Mouse (Mus musculus) left cerebral cortex, postnatal 14 days (tissue): ENCODE data around the gene Arfgap1. TPM values are rescaled to one million over a fixed set of nuclear protein-coding genes. Genes with fewer than 3 reads are reported as not detected.

Source experiments
- DNase-seq, 2 experiments: peaks; one replicate each; pipeline ENCODE4 v3.0.0; 2021 to 2022; ENCODE audit warnings: low spot score in 2 of 2, mixed read lengths in 1 of 2
- intact Hi-C: fragments of 180-260 bp; cut with DNase I; formaldehyde crosslinking; loops from one replicate; pipeline ENCODE4 v1.15.1; 2025
- total RNA-seq, 2 experiments: library from RNA; stranded (reverse); gene quantifications; 2 replicates each; pipeline ENCODE4 v1.2.3; 2021

The Arfgap1 gene
- total RNA-seq, 2 experiments from 2014 or later = 136 to 137 TPM

- peak in 1 of 2 experiments; percentile 79 for DNase-seq
- intact Hi-C loops = no loop called here
Measured at GRCm38 (mm10) chr2:180966092-180966882, 738 bp upstream of the Arfgap1 start.

- no peak for DNase-seq
- intact Hi-C loops = no loop called here
Measured at GRCm38 (mm10) chr2:180981133-180981532, 14.1 kb downstream of the Arfgap1 start.

- no peak for DNase-seq
- intact Hi-C loops = no loop called here
Measured at GRCm38 (mm10) chr2:180985635-180986034, 18.6 kb downstream of the Arfgap1 start.

GRCm38 (mm10) chr2:180986449-180986848 is 19.4 kb downstream of the Arfgap1 start, which contains the start of gene Col20a1:
Col20a1 (plus strand) TSS chr2:180986535.
- intact Hi-C loops = no loop called here
- no peak for DNase-seq

GRCm38 (mm10) chr2:180987001-180987400 is 20.0 kb downstream of the Arfgap1 start:
- no peak for DNase-seq
- intact Hi-C loops = no loop called here

GRCm38 (mm10) chr2:180987432-180988030 is 20.5 kb downstream of the Arfgap1 start:
- no peak for DNase-seq
- intact Hi-C loops = no loop called here

GRCm38 (mm10) chr2:180988347-180988913 is 21.4 kb downstream of the Arfgap1 start:
- intact Hi-C loops = no loop called here

GRCm38 (mm10) chr2:180988948-180989347 is 21.9 kb downstream of the Arfgap1 start:
- DNase-seq = no peak
- intact Hi-C loops = no loop called here

More at GRCm38 (mm10) chr2:180988347-180988913, 21.4 kb downstream of the Arfgap1 start:
- peak; percentile 30 to 87 for DNase-seq

- intact Hi-C loops = no loop called here
- DNase-seq = peak in 1 of 2 experiments; percentile 63
Measured at GRCm38 (mm10) chr2:180990347-180990746, 23.3 kb downstream of the Arfgap1 start.

- no peak for DNase-seq
Measured at GRCm38 (mm10) chr2:180994360-180994759, 27.3 kb downstream of the Arfgap1 start.

GRCm38 (mm10) chr2:180995457-180995856 is 28.4 kb downstream of the Arfgap1 start:
- DNase-seq = no peak
- intact Hi-C loops = no loop called here

More at GRCm38 (mm10) chr2:180994360-180994759, 27.3 kb downstream of the Arfgap1 start:
- intact Hi-C loops = no loop called here

- intact Hi-C loops = loop anchor here (1.0 kb wide), 1 partner anchor 64 kb away; no protein-coding TSS in a partner anchor
- DNase-seq = peak; percentile 68 to 83
Measured at GRCm38 (mm10) chr2:180996436-180996835, 29.4 kb downstream of the Arfgap1 start.

- intact Hi-C loops = loop anchor here (1.0 kb wide), 1 partner anchor 63 kb away; no protein-coding TSS in a partner anchor
- no peak for DNase-seq
Measured at GRCm38 (mm10) chr2:180996905-180997304, 29.9 kb downstream of the Arfgap1 start.

- DNase-seq = no peak
- intact Hi-C loops = no loop called here
Measured at GRCm38 (mm10) chr2:181007054-181007453, 40.0 kb downstream of the Arfgap1 start.

- DNase-seq = no peak
- intact Hi-C loops = no loop called here
Measured at GRCm38 (mm10) chr2:181008339-181008738, 41.3 kb downstream of the Arfgap1 start.

- peak; percentile 13 to 24 for DNase-seq
- intact Hi-C loops = loop anchor here (5.0 kb wide), 1 partner anchor 41 kb away; no protein-coding TSS in a partner anchor
Measured at GRCm38 (mm10) chr2:181031406-181031934, 64.4 kb downstream of the Arfgap1 start.
